Mouse (Mus musculus) bone marrow macrophage, adult 2 months (primary cell): Measurements from ENCODE around the gene Tubgcp4.

Source experiments
- CTCF ChIP-seq: IDR thresholded peaks from 2 replicates; pipeline ENCODE4 v1.5.1; 2012; ENCODE audit warnings: low read depth, mild to moderate bottlenecking, low read length, moderate library complexity
- POLR2A ChIP-seq: IDR thresholded peaks from 2 replicates; pipeline ENCODE4 v1.6.1; 2012; ENCODE audit warnings: mild to moderate bottlenecking, low read depth, low read length, borderline replicate concordance

- TF ChIP-seq CTCF (no peak), POLR2A (no peak)
Observed at GRCm38 (mm10) chr2:121142415-121142814, 28.0 kb upstream of the Tubgcp4 start.
